Mouse (Mus musculus) C2C12 (cell line): ENCODE results near the gene Cdc73.

ENCODE experiments used
- CEBPB ChIP-seq: IDR thresholded peaks from one replicate; pipeline ENCODE4 v1.6.1; 2011; ENCODE audit warnings: low read depth, mild to moderate bottlenecking, control low read depth, moderate library complexity
- CTCF ChIP-seq: IDR thresholded peaks from one replicate; pipeline ENCODE4 v1.5.1; 2011; ENCODE audit not compliant: control insufficient read depth, insufficient read depth, insufficient read length
- FOSL1 ChIP-seq: IDR thresholded peaks from one replicate; pipeline ENCODE4 v1.8.0; 2011; ENCODE audit warnings: mild to moderate bottlenecking, low read length; ENCODE audit not compliant: poor library complexity, insufficient read depth, severe bottlenecking
- MAX ChIP-seq: IDR thresholded peaks from one replicate; pipeline ENCODE4 v1.6.1; 2011; ENCODE audit warnings: mild to moderate bottlenecking, control low read depth
- MYOG ChIP-seq: IDR thresholded peaks from one replicate; pipeline ENCODE4 v1.6.1; 2011; ENCODE audit not compliant: control insufficient read depth, insufficient read length; ENCODE audit errors: extremely low read depth
- USF1 ChIP-seq: IDR thresholded peaks from one replicate; pipeline ENCODE4 v1.6.1; 2011; ENCODE audit warnings: low read depth, mild to moderate bottlenecking, control low read depth, moderate library complexity

DNA sequence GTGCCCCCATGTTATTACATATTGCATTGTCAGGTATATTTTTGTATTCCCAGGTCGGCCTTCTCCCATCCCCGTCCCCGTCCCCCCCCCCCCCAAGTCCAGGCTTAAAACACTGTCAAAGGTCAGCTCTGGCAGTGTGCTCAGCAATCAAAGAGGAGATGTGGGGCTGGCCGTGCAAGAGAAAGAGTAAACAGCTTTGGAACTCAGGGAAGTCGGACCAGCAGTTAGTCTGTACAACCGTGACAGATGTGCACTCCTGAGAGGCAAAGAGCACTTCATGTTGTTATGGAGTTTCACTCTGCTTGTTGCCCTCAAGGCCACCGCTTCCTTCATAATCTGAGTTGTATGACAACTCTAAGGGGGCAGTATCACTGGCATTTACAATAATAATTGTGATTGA, 71.4 kb downstream of the Cdc73 start:
- no peak for TF ChIP-seq MAX
- no peak for TF ChIP-seq USF1
- TF ChIP-seq CEBPB: no peak
- no peak for TF ChIP-seq CTCF
- no peak for TF ChIP-seq MYOG
- no peak for TF ChIP-seq FOSL1
